Mouse (Mus musculus): Measurements from ENCODE around the gene Hoxc8. TPM values are rescaled to one million over a fixed set of nuclear protein-coding genes. Genes with fewer than 3 reads are reported as not detected.

Hoxc8 gene
- polyA plus RNA-seq, 1 experiment from 2014 or later = not detected

DNA sequence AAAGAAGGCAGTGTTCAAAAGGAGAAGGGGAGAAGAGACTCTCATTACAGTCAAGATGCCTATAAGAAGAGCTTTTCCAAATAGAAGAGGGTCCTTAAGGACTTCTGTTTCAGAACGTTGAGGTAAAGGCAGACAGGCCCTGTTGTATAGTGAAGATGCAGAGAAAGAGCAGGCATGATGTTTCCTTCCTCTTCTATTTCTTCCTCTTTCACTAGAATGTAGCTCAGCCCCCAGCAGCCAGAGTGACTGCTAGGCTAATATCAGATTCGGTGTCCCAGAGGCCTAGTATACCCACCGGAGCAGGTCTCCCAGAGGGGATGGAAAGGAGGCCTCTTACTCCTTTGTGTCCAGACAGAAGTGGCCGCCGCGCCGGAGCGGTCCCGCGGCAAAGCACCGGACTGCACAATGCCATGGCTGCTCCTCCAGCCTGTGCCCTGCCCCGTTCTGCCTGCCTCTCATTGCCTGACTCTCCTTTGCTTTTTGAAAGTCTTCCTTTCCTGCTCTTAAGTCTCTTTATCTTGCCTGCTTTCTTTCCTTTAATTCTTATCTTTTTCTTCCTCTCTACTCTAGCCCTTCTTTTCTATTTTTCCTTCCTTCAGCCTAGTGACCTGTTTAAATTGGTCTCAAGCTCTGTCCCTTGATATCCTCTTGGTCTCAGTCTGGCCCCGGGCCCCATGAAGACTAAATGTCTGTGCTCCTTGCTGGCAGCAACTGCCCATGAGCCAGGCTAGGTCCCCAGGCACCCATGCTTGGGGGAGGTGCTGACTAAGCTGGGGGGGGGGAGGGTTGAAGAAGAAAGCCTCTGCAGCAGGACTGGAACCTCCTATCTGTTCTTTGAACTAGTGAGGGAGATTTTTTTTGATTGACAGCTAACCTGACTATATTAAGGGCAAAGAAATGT, 11.5 kb upstream of the Hoxc8 start:
- H3K4me2 ChIP-seq = no peak overlapping the region
- 1% methylated on average over 13 of the region's 13 CpGs for WGBS
- H3K4me3 ChIP-seq (ENCODE audit: low read depth, low read length) = no peak overlapping the region
- no peaks in the 10 kb centered on the region for H3K36me3 ChIP-seq (ENCODE audit: insufficient read depth)
- peaks cover 100% of the 10 kb centered on the region for H3K27me3 ChIP-seq (ENCODE audit: insufficient read depth, low read length)
- H3K4me1 ChIP-seq (ENCODE audit: insufficient read depth) = 0 out of 2 replicates have a peak, but pooled peaks cover 2% of the 10 kb centered on the region
- no peak for TF ChIP-seq CTCF (IDR thresholded peaks at IDR 0.05; ENCODE audit: low read depth)
- H3K9me3 ChIP-seq (ENCODE audit: low read depth, low read length) = no peaks in the 10 kb centered on the region
- DNase-seq (no peak), ATAC-seq (ENCODE audit: insufficient read depth) (no peak)
- no peak overlapping the region for H3K9ac ChIP-seq
- no peak overlapping the region for H3K27ac ChIP-seq (ENCODE audit: low read depth)

DNA sequence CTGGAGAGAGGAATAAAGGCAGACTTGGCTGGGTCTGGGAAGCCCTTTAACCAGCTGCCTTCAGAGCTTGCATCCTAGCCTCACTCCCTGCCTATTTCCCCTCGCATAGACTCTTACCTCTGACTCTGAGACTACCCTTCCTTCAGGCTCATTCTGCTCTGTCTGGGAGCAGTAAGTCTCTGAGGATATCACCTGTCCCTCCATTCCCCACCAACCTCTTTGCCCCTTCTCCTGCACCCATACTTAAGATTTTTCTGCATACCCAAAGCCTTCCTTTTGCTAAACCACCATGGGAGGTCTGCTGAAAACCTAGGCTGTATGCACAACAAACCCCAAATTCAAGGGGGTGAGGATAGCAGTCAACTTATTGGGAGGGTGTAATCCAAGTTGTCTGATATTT, 10.5 kb upstream of the Hoxc8 start:
- ATAC-seq (ENCODE audit: insufficient read depth) (no peak), DNase-seq (no peak)
- WGBS = 0% methylated on average over 1 of the region's 1 CpGs
- Histone ChIP-seq H3K9me3 (ENCODE audit: low read depth, low read length) (no peaks in the 10 kb centered on the region), H3K27ac (ENCODE audit: low read depth) (no peak overlapping the region), H3K36me3 (ENCODE audit: insufficient read depth) (no peaks in the 10 kb centered on the region), H3K4me3 (ENCODE audit: low read depth, low read length) (no peak overlapping the region), H3K9ac (no peak overlapping the region), H3K4me1 (ENCODE audit: insufficient read depth) (0 out of 2 replicates have a peak, but pooled peaks cover 2% of the 10 kb centered on the region), H3K27me3 (ENCODE audit: insufficient read depth, low read length) (peaks cover 100% of the 10 kb centered on the region), H3K4me2 (no peak overlapping the region)
- no peak for TF ChIP-seq CTCF (IDR thresholded peaks at IDR 0.05; ENCODE audit: low read depth)

DNA sequence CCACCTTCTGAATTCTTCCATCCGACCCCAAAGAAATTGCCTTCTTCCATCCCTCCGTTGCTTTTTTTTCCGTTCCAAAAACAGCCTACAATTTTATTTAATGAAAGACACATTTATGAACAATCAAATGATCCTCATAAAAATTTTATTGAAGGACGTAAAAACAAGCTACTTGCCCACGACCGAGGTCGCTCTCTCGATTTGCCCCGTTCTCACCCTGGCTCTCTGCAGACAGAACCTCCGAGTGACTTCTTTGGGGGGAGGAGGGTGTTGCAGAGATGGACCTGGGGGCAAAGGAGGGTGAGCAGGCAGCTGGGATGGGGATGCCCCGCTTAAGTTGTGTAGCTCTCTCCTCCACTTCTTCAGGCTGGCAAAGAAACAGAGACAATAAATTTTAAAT, 10.1 kb upstream of the Hoxc8 start:
- Histone ChIP-seq H3K4me1 (ENCODE audit: insufficient read depth) (0 out of 2 replicates have a peak, but pooled peaks cover 2% of the 10 kb centered on the region), H3K9ac (no peak overlapping the region), H3K9me3 (ENCODE audit: low read depth, low read length) (no peaks in the 10 kb centered on the region), H3K27ac (ENCODE audit: low read depth) (no peak overlapping the region), H3K27me3 (ENCODE audit: insufficient read depth, low read length) (peaks cover 100% of the 10 kb centered on the region), H3K4me2 (no peak overlapping the region), H3K4me3 (ENCODE audit: low read depth, low read length) (no peak overlapping the region), H3K36me3 (ENCODE audit: insufficient read depth) (no peaks in the 10 kb centered on the region)
- ATAC-seq (ENCODE audit: insufficient read depth) = no peak
- TF ChIP-seq CTCF (IDR thresholded peaks at IDR 0.05; ENCODE audit: low read depth) = no peak
- DNase-seq = no peak
- 5% methylated on average over 11 of the region's 11 CpGs for WGBS

DNA sequence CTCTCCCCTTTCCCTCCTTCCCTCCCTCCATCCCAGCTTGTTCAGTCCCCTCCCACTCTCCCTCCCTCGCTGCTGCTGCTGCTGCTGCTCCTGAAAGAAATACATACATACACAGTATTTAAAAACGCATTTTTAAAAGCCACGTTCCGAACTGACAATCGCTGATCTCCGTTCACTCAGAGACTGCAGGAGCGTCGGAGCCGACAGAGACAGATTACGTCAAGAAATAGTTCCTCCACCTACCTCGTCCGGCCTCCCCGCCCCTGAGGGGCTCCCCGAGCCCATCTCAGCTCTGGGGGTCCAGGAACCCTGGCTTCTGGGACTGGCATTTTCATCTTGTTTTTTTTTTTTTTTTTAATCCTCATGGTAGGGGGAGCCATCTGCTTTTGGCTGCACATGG, 9.5 kb upstream of the Hoxc8 start:
- TF ChIP-seq CTCF (IDR thresholded peaks at IDR 0.05; ENCODE audit: low read depth) = no peak
- Histone ChIP-seq H3K27me3 (ENCODE audit: insufficient read depth, low read length) (peaks cover 100% of the 10 kb centered on the region), H3K36me3 (ENCODE audit: insufficient read depth) (no peaks in the 10 kb centered on the region), H3K4me3 (ENCODE audit: low read depth, low read length) (peak overlapping the region; percentile 26; the same call in 1 of the 2 replicates), H3K9ac (no peak overlapping the region), H3K4me1 (ENCODE audit: insufficient read depth) (0 out of 2 replicates have a peak, but pooled peaks cover 2% of the 10 kb centered on the region), H3K27ac (ENCODE audit: low read depth) (no peak overlapping the region), H3K9me3 (ENCODE audit: low read depth, low read length) (no peaks in the 10 kb centered on the region), H3K4me2 (peak overlapping the region; percentile 46; the same call in 1 of the 2 replicates)
- ATAC-seq (ENCODE audit: insufficient read depth) (no peak), DNase-seq (no peak)
- WGBS = 0% methylated on average over 14 of the region's 14 CpGs

DNA sequence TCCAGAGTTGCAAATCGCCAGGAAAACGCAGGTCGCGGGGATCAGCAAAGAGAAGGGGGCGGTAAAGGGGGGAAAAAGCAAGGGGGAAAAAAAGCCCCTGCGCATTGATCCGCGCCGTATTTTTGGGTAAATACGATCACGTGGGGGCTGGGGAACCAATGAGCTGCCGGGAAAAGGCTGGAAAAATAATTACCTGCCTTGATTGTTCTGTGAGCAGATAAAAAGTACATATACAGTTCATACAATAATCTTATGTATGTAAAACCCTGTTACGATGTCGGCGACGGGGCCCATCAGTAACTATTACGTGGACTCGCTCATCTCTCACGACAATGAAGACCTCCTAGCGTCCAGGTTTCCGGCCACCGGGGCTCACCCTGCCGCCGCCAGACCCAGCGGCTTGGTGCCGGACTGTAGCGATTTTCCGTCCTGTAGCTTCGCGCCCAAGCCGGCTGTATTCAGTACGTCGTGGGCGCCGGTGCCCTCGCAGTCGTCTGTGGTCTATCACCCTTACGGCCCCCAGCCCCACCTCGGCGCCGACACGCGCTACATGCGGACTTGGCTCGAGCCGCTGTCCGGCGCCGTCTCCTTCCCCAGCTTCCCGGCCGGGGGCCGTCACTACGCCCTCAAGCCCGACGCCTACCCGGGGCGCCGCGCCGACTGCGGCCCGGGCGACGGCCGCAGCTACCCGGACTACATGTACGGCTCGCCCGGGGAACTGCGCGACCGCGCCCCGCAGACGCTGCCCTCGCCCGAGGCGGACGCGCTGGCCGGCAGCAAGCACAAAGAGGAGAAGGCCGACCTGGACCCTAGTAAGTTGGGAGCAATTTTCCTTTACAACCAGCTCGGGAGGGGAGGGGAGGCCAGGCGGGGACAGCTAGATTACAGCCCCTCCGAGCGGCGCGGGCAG, 8.8 kb upstream of the Hoxc8 start:
- no peak for TF ChIP-seq CTCF (IDR thresholded peaks at IDR 0.05; ENCODE audit: low read depth)
- 0 out of 2 replicates have a peak, but pooled peaks have one; percentile 25 for ATAC-seq (ENCODE audit: insufficient read depth)
- 0 out of 2 replicates have a peak, but pooled peaks cover 2% of the 10 kb centered on the region for H3K4me1 ChIP-seq (ENCODE audit: insufficient read depth)
- no peaks in the 10 kb centered on the region for H3K9me3 ChIP-seq (ENCODE audit: low read depth, low read length)
- no peaks in the 10 kb centered on the region for H3K36me3 ChIP-seq (ENCODE audit: insufficient read depth)
- peaks cover 100% of the 10 kb centered on the region for H3K27me3 ChIP-seq (ENCODE audit: insufficient read depth, low read length)
- H3K4me3 ChIP-seq (ENCODE audit: low read depth, low read length) = peak overlapping the region; percentile 26
- WGBS = under 1% methylated on average over 88 of the region's 88 CpGs
- DNase-seq = no peak
- H3K4me2 ChIP-seq = peak overlapping the region; percentile 46
- no peak overlapping the region for H3K9ac ChIP-seq
- no peak overlapping the region for H3K27ac ChIP-seq (ENCODE audit: low read depth)

DNA sequence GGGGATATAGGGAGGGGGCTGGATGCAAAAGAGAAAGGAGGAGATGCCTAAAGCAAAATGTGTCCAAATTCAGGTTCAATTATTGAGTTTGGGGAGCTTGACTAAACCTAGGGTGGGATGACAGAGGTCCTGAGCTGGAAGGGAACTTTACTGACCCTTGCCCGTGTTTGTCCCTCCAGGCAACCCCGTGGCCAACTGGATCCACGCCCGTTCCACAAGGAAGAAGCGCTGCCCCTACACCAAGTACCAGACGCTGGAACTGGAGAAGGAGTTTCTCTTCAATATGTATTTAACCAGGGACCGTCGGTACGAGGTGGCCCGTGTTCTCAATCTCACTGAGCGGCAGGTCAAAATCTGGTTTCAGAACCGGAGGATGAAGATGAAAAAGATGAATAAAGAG, 6.7 kb upstream of the Hoxc8 start:
- WGBS = 2% methylated on average over 12 of the region's 12 CpGs
- no peak overlapping the region for H3K27ac ChIP-seq (ENCODE audit: low read depth)
- H3K4me3 ChIP-seq (ENCODE audit: low read depth, low read length) = no peak overlapping the region
- no peak for TF ChIP-seq CTCF (IDR thresholded peaks at IDR 0.05; ENCODE audit: low read depth)
- no peaks in the 10 kb centered on the region for H3K36me3 ChIP-seq (ENCODE audit: insufficient read depth)
- no peaks in the 10 kb centered on the region for H3K9me3 ChIP-seq (ENCODE audit: low read depth, low read length)
- H3K27me3 ChIP-seq (ENCODE audit: insufficient read depth, low read length) = peaks cover 100% of the 10 kb centered on the region
- no peak overlapping the region for H3K9ac ChIP-seq
- no peak for ATAC-seq (ENCODE audit: insufficient read depth)
- 0 out of 2 replicates have a peak, but pooled peaks cover 2% of the 10 kb centered on the region for H3K4me1 ChIP-seq (ENCODE audit: insufficient read depth)
- no peak overlapping the region for H3K4me2 ChIP-seq
- DNase-seq = no peak
